Mouse (Mus musculus): ENCODE data around the gene Pkd1.

Pkd1 gene

GRCm38 (mm10) chr17:24533099-24533992, 16.3 kb upstream of the Pkd1 start:
- no peak for DNase-seq (ENCODE audit: low read depth, low spot score)

DNA sequence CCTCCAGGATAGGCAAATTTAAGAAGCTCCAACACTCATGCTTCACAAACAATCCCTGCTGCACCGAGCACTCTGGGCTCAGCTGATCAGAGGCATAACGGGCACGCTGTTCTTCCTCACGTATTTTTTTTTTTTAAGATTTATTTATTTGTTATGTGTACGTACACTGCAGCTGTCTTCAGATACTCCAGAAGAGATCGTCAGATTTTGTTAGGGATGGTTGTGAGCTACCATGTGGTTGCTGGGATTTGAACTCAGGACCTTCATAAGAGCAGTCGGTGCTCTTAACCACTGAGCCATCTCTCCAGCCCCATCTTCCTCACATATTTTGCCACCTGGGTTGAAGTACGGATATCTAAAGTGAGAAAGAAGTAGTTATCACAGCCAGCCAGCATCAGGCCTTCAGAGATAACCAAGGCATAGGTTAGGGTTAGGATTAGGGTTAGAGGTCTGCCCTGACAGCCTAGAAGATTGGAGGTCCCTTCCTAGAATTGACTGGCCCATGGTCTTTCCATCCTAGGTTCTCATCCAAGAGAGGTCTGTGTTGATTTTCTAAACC, 15.4 kb upstream of the Pkd1 start, which contains the start of gene Rab26:
TSS of gene Rab26 (minus strand) at position 51 of the 559 bp plus-strand sequence.
- no peak for DNase-seq (ENCODE audit: low read depth, low spot score)

- no peak for DNase-seq (ENCODE audit: low read depth, low spot score)
These were observed 14.3 kb upstream of the Pkd1 start for GRCm38 (mm10) chr17:24535300-24535699.

DNA sequence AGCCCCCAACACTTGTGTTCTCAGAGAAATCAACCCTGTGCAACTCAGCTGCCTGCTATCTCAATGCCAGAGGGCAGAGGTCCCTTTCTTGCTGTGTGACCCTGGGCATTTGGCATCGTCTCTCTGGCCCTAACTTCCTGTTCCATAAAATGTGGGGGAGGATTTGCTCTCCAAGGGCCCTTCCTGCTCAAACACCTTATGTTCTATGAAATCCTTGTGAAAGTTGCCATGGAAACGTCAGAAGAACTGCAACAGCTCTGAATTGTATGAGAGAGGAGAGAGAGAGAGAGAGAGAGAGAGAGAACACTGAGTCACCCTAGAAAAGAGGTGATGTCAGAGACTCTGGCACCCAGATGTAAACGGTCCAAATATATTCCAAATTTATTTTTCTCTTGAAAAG, 12.1 kb upstream of the Pkd1 start:
- peak; percentile 53 for DNase-seq (ENCODE audit: low read depth, low spot score)

DNA sequence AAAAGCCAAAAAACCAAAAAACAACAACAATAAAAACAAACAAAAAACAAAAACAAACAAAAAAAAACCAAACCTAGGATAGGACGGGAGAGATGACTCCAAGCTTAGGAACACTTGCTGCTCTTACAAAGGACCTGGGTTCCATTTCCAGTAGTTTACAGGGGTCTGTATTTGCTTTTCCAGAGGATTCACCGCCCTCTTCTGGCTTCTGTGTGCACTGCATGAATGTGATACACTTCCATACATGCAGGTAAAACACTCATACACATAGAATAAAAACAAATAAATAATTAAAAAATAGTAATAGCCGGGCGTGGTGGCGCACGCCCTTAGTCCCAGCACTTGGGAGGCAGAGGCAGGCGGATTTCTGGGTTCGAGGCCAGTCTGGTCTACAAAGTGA, 10.7 kb upstream of the Pkd1 start:
- DNase-seq (ENCODE audit: low read depth, low spot score): peak; percentile 80

DNA sequence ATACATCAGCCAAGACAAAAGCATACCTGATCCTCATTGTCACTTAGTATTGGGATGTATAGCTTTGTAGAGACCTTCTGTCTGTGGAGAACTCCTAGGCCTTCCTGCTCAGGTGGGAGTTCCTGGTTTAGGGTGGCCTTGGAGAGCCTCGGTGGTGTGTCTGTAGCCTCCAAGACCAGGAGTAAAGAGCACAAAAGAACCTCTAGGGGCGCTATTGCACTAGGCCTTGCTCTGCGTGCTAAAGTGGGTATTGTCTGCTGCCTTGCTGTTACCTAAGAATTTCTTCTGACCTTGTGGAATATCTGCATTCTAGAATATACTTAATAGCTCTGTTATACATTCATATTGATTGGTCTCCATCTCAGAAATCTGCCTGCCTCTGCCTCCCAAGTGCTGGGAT, 9.3 kb upstream of the Pkd1 start:
- DNase-seq (ENCODE audit: low read depth, low spot score): peak; percentile 86

- DNase-seq (ENCODE audit: low read depth, low spot score): no peak
These were observed 5.0 kb upstream of the Pkd1 start for GRCm38 (mm10) chr17:24544613-24545012.

DNA sequence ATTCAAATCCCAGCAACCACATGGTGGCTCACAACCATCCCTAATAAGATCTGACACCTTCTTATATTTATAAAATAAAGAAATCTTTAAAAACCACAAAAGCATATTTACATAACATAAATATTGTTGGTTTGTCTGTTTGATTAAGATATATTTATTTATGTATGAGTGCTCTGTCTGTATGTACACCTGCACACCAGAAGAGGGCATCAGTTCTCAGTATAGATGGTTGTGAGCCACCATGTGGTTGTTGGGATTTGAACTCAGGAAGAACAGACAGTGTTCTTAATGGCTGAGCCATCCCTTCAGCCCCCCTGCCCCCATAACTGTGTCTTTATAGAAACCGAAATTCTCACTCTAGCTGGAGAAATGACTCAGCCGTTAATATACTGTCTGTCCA, 4.4 kb upstream of the Pkd1 start:
- DNase-seq (ENCODE audit: low read depth, low spot score): no peak

DNA sequence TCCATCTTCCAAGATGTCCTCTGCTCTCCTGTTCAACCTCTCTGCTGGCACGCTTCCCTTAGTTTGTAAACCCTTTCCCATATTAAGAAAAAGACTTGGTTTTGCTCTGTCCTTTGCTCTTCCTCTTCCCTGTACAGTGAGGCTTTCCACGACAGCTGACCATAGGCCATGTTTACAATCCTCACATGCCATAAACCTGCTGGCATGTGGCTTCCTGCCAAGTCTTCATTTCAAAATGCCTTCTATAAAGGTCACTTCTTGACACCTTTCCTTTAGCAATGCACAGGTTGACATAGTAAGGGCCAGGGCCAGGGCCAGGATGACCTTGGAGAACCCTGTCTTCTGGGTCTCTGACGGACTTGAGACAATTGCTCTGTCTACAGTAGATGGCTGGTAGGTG, 3.4 kb upstream of the Pkd1 start:
- no peak for DNase-seq (ENCODE audit: low read depth, low spot score)

GRCm38 (mm10) chr17:24548435-24548834, 1.2 kb upstream of the Pkd1 start:
- DNase-seq (ENCODE audit: low read depth, low spot score): no peak

DNA sequence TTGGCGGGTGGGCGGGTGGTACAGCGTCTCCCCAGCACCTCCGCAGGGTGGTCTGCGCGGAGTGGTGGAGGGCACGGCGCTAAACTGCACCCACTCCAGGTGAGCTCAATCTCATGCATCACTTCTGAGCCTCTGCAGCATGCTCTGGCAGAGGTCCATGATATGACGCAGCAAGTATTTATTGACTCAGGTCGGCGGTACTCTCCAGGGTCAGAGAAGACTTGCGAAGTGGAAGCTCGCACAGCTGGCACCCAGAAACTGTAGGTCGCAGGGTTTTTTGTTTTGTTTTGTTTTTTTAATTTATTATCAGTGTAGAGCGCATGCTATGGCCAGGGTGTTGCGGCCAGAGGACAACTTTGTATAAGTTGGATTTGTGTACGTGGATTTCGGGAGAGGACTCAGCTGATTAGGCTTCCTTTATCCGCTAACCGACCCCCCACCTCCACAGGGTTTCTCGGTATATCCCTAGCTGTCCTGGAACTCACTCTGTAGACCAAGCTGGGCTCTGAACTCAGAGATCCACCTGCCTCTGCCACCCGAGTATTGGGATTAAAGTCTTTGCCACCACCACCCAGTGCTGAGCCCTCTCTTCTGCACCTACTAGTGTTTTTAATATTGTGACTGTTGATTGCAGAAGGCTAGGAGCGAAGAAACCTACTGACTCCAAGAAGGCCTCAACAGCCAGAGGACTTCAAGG, 565 bp upstream of the Pkd1 start:
- peak; percentile 77 for DNase-seq (ENCODE audit: low read depth, low spot score)

DNA sequence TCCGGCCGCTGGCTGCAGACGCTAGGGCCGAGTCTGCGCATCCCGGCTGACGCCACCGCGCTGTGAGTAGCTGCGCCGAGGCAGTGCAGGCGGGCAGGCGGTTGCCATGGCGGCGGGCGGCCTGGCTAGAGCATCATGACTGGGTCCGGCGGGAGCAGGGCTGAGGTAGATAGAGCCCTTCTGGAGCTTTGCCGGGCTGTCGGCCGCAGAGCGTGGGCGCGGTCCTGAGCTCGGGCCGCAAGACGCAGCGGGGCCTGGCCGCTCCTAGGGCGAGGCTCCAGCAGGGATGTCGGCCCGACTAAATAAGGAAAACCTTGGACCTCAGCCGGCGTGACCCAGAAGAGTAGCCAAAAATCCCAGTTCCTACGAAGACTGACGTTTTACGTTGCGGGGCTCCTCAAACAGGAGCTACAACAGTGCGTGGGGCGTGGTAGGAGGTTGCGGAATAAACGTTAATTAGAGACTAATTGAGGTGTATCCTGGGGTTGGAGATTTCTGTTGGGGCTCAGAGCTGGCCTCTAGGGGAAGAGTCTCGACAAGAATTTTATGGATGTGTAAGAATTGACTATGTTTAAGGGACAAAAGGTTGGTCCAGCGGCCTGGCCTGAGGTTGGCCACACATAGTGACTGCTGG, 899 bp downstream of the Pkd1 start:
- peak; percentile 91 for DNase-seq (ENCODE audit: low read depth, low spot score)

DNA sequence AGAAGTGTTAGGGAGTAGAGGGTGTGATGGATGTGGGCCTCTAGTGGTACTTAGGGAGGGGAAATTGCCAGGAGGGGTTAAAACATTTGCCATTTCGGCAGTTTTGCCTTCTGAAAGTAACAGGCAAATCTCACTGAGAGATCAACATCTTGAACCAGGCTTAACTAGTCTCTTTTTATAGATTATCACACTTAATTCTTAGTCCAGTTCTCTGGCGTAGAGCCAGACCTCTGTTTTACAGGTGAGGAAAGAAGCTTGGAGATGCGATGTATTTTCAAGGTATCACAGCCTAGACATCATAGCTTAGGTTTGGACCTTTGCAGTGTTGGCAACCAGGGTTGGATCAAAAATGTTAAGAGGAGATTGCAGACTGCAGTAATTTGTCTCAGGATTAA, 1.4 kb downstream of the Pkd1 start:
- DNase-seq (ENCODE audit: low read depth, low spot score): no peak

GRCm38 (mm10) chr17:24557091-24557490, 7.5 kb downstream of the Pkd1 start:
- DNase-seq (ENCODE audit: low read depth, low spot score): no peak

DNA sequence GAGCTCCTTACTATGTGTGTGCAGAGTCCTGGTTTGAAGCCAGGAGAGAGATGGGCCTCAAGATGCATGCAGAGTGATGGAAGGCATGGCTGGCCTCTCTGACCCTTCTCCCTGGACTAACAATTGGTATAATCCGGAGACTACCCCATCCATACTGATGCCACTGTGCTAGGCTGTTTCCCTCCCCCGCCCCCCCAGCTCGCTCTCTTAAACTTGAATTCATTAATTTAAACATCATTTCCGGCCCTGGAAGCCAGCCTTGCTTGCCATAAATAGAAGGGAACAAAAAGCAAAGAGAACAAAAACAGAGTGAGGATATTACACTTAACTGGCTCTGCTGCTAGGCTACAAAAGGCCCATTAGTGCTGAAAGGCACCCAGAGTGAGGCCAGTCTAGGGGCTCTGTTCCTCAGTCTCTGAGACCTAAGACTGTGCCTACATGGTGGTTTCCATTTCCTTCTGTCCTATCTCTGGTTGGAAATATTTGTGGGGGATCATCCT, 9.0 kb downstream of the Pkd1 start:
- peak; percentile 51 for DNase-seq (ENCODE audit: low read depth, low spot score)

DNA sequence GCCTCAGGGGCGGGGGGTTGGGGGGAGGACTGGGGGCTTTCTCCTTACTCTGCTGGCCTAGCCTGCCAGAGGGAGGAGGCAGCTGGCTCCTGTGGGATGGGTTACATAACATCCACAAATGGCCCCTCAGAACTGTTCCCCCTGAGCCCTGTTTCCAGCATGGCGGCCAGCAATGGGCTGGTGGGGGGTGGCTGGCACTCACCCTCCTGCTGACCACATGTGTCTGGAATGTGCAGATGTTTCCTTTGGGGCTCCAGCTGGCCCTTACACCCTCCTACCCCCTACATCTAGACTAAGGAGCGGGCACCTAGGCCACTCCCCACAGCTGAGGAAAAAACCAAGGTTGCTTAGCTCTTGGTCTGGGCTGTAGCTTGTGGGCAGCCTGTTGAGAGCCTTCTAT, 9.5 kb downstream of the Pkd1 start:
- DNase-seq (ENCODE audit: low read depth, low spot score): peak; percentile 75

DNA sequence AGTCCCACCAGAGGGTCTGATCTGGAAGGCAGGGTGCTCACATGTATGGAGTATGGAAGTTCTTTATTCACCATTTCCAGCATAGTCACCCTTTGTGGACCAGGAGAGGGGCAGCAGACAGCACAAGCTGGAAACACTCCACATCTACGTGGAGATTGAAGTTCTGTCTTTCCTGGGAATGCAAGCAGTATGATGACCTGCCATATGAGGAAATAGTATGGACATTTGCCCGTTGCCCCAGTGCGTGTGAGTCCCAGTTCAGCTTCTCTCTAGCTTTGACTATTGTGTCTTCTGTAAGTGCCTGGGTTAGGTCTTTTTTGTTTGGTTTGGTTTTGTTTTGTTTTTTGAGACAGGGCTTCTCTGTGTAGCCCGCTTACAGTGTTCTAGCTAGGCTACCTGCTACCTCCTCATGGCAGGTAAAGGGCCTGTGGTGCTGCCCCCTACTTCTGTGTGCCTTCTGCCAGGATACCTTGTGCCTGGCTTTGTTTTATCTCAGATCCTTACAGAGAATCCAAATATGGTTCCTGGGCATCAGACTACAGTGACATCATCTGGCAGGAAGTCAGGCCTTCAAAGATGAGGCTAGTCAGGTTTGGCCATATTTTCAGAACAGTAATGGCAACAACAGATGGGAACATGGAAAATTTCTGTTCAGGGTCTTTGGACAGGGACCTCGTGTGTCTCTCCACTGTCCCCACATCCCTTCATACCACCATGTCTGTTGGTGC, 10.8 kb downstream of the Pkd1 start:
- DNase-seq (ENCODE audit: low read depth, low spot score): peak; percentile 56

DNA sequence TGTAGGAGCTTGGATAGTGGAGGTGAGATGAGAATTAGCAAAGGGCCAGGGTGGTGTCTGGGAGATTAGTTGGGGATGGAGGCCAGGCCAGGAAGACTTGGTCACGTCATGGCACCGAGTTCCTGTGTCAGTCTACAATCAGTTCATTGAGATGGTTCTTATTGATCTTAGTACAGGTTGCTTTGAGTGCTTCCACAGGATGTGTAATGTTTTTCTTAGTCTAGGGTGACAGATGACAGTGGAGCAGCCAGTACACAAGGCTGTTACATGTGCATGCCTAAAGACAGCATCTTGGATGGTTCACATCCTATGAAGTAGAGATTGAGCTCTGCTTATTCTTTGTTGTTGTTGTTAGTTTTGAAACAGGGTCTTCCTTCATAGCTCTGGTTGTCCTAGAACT, 12.0 kb downstream of the Pkd1 start:
- DNase-seq (ENCODE audit: low read depth, low spot score): no peak

DNA sequence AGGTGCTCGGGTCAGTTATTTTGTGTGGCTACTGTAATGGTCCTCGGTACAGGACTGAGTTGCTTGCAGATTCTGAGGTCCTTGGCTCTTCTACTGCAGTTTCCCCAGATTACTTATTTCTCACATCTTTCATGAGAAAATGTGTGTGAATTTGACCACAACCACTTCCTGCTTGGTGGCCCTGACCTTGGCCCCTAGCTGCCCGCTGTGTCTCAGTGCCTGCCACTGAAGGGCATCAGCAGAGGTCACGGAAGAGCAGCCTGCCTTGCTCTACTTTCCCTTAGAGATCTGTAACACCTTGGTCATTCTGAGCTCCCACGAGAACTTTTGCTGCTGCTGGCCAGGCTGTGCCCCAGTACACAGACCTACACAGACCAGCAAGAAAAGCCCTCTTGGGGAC, 14.0 kb downstream of the Pkd1 start:
- no peak for DNase-seq (ENCODE audit: low read depth, low spot score)

- no peak for DNase-seq (ENCODE audit: low read depth, low spot score)
These were observed 14.8 kb downstream of the Pkd1 start for GRCm38 (mm10) chr17:24564422-24564821.

DNA sequence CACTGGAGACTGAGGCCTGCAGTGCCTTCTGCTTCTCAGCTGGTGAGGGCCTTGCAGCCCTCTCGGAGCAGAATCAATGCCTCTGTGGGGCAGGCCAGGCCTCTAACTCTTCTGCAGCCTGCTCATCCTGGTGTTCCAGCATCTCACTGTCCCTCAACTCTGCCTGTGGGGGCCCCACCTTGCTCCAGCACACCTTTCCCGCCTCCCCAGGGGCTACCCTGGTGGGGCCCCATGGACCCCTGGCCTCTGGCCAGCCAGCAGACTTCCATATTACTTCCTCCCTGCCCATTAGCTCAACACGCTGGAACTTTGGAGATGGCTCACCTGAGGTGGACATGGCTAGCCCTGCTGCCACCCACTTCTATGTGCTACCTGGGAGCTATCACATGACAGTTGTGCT, 15.5 kb downstream of the Pkd1 start:
- no peak for DNase-seq (ENCODE audit: low read depth, low spot score)

Measured in 3T3-L1 (cell line).